Mouse (Mus musculus): ENCODE measurements around the gene Maneal. TPM values are rescaled to one million over a fixed set of nuclear protein-coding genes. Genes with fewer than 3 reads are reported as not detected.
A peak's percentile ranks its signal among the peaks of the same experiment; 100 is the strongest.

Maneal gene
- polyA plus RNA-seq, 2 experiments from 2014 or later: 0.17 to 0.20 TPM

- ATAC-seq: peak; percentile 29
Measured at GRCm38 (mm10) chr4:124847573-124847972, 14.4 kb downstream of the Maneal start.

DNA sequence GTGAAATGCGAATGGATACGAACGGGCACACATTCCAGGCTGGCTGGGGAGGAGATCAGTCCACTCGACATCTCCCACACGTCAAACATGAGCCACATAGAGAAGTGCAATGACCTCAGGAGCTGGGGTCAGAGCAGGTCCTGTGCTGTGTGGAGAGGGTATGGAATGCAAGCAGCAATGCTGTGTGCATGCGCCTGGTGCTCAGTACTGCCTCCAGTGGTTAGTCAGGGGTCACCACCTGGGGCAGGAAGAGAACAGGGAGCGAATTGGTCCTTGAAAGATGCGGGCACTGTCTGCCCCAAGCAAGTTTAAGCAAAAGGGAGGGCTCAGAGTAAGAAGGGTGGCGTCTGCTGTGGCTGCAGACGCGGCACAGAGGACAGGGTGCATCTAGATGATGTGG, 18.5 kb downstream of the Maneal start:
- ATAC-seq: peak; percentile 54

- ATAC-seq: no peak
Measured at GRCm38 (mm10) chr4:124840998-124841397, 21.0 kb downstream of the Maneal start.

GRCm38 (mm10) chr4:124838035-124838700, 23.8 kb downstream of the Maneal start:
- no peak for ATAC-seq

DNA sequence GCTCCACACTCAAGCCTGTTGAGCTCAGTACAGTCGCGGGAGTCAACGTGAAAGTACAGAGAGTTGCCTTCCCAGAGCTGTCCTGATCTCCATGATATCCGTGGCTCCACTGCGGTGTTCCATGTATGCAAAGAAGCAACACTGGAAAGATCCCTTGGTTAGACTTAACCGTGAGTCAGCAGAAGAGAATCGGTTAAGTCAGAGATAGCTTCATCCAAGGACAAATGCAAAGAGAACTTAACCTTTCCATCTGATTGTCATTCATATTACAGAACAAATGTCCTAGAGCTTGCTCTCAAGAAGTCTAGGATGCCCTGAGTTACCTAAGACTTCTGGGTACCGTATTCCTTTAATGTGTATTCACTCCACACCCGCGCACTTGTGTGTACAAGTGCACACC, 29.2 kb downstream of the Maneal start:
- no peak for ATAC-seq

- no peak for ATAC-seq
Measured at GRCm38 (mm10) chr4:124829671-124830070, 32.3 kb downstream of the Maneal start.

- no peak for ATAC-seq
Measured at GRCm38 (mm10) chr4:124825371-124825965, 36.5 kb downstream of the Maneal start.

GRCm38 (mm10) chr4:124824967-124825366, 37.0 kb downstream of the Maneal start:
- no peak for ATAC-seq

DNA sequence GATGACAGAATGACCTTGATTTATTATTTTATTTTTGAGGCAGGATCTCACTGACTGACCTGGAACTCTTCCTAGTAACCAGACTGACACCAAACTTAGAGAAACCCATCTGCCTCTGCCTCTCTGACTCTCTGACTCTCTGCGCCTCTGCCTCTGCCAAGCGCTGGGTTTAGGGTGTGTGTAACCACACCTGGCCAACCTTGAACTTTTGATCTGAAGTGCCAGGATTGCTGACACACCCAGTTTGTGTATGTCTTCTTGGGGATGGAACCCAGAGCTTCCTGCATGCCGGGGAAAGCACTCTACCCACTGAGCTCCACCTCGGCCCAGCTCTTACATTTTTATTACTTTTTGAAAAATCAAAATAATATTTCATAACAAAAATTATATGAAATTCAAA, 43.1 kb downstream of the Maneal start:
- no peak for ATAC-seq

- no peak for ATAC-seq
Measured at GRCm38 (mm10) chr4:124817803-124818202, 44.2 kb downstream of the Maneal start.

DNA sequence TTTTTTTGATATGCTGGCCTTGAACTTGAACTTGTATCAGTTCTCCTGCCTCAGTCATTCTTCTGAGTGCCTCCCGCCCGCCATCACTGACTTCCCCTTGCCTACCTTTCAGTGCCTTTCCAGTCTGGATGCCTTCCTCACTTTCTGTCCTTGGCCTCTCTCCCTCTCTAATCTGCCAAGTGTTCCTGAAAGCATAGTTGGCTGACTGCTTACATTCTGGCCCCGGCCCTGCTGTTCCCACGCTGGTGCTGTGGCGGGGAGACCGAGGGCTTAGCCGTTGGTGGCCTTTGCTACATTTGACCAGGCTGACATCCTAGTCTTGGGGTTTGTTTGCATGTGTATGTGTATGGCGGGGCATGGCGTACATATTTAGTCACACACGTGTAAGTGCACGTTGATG, 46.1 kb downstream of the Maneal start:
- no peak for ATAC-seq

- ATAC-seq: no peak
Measured at GRCm38 (mm10) chr4:124811347-124811975, 50.5 kb downstream of the Maneal start.

- ATAC-seq: no peak
Measured at GRCm38 (mm10) chr4:124810056-124810455, 51.9 kb downstream of the Maneal start.

DNA sequence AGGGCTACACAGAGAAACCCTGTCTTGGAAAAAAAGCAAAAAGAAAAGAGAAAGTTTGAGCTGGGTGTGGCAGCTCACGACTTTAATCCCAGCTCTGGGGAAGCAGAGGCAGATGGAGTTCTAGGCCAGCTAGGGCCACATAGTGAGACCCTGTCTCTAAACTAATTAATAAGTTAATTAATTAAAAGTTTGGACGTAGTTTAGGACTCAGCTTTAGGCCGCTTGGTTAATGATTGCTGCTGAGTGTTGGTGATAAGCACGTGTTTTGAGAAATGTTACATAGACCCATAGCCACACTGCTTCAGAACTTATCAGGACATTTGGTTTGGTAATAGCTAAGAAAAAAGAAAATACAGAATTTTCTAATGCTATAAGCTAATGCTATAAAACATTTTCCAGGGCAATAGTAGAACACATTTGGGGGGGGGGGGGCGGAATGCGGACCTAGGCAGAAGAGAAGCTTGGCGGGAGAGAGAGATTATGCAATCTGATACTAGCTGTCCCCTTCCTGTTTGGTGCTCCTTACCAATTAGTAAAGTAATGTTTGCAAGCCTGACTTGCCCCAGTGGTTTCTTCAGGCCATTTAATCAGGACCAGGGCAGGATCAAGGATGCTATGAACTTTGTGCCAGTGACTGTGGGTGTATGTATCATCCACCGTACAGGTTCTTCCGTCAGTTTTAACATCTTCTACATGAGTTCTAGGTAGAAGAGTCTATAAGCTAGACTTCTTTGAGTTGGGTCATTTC, 52.7 kb downstream of the Maneal start:
- no peak for ATAC-seq

- no peak for ATAC-seq
Measured at GRCm38 (mm10) chr4:124808511-124808910, 53.5 kb downstream of the Maneal start.

Other genes with a start within 250 kb of the Maneal start
- gene Pou3f1, start 205.4 kb downstream of the Maneal start, polyA plus RNA-seq (2017; shearing (Covaris generic)): not detected
- gene Utp11, start 168.6 kb downstream of the Maneal start, polyA plus RNA-seq (2017; shearing (Covaris generic)): 10 to 100 TPM; 80.9 to 85.9 TPM
- gene Fhl3, start 161.5 kb downstream of the Maneal start, polyA plus RNA-seq (2017; shearing (Covaris generic)): 10 to 100 TPM in 1 of 2 experiments, 1 to 10 TPM in 1; 7.2 to 14.7 TPM
- 100 to 1,000 TPM; 108 to 125 TPM for gene Sf3a3, start 147.4 kb downstream of the Maneal start, polyA plus RNA-seq (2017; shearing (Covaris generic))
- gene Inpp5b, start 120.3 kb downstream of the Maneal start, polyA plus RNA-seq (2017; shearing (Covaris generic)): 10 to 100 TPM; 80.2 to 94.1 TPM
- 10 to 100 TPM; 14.2 to 18.5 TPM for gene Mtf1, start 60.1 kb downstream of the Maneal start, polyA plus RNA-seq (2017; shearing (Covaris generic))
- 1 to 10 TPM; 4.4 to 6.2 TPM for gene Yrdc, start 11.5 kb downstream of the Maneal start, polyA plus RNA-seq (2017; shearing (Covaris generic))
- 1 to 10 TPM; 3.9 to 8.0 TPM for gene 1110065P20Rik, start 11.0 kb downstream of the Maneal start, polyA plus RNA-seq (2017; shearing (Covaris generic))
- gene Epha10, start 18.7 kb upstream of the Maneal start, polyA plus RNA-seq (2017; shearing (Covaris generic)): under 1 TPM in 1 of 2 experiments, not detected in 1; 0.30 TPM
- 1 to 10 TPM; 6.9 to 8.9 TPM for gene 9930104L06Rik, start 74.9 kb upstream of the Maneal start, polyA plus RNA-seq (2017; shearing (Covaris generic))
- 10 to 100 TPM; 43.8 to 61.4 TPM for gene Cdca8, start 77.1 kb upstream of the Maneal start, polyA plus RNA-seq (2017; shearing (Covaris generic))
- not detected for gene Rspo1, start 124.3 kb upstream of the Maneal start, polyA plus RNA-seq (2017; shearing (Covaris generic))
- 10 to 100 TPM; 60.7 to 68.3 TPM for gene Gnl2, start 154.4 kb upstream of the Maneal start, polyA plus RNA-seq (2017; shearing (Covaris generic))
- not detected for gene Dnali1, start 203.5 kb upstream of the Maneal start, polyA plus RNA-seq (2017; shearing (Covaris generic))
- gene Snip1, start 204.5 kb upstream of the Maneal start, polyA plus RNA-seq (2017; shearing (Covaris generic)): 10 to 100 TPM in 1 of 2 experiments, 1 to 10 TPM in 1; 8.2 to 10.6 TPM
- 10 to 100 TPM; 62.6 to 68.1 TPM for gene Meaf6, start 223.0 kb upstream of the Maneal start, polyA plus RNA-seq (2017; shearing (Covaris generic))